Mouse (Mus musculus): Measurements from ENCODE around the gene Sugp1.
"Not testable (repeated sequence)": the region's sequence is repeated elsewhere in the genome, so short reads cannot be mapped to it uniquely, and the experiment has no call there.

Gene Sugp1

DNA sequence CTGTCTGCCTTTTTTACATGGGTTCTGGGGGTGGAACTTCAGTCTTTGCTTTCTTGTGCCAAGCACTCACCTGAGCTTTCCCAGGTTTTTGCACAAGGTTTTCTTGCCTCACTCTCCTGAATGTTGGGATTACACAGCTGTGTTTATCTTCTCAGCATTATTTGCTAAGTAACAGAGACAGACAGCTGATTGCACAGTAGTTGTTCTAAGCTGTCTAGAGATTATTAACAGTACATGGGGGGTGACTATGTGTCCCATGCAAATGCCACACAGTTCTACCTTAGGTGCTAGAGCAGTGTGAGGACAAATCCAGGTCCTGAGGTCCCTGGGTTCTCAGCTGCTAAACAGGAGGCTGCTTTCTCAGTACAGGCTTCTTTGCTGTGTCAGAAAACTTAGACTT lies 7.0 kb downstream of the Sugp1 start:
- DNase-seq, result no peak

GRCm38 (mm10) chr8:70050434-70050833 lies 7.8 kb downstream of the Sugp1 start:
- not testable (repeated sequence) for DNase-seq

DNA sequence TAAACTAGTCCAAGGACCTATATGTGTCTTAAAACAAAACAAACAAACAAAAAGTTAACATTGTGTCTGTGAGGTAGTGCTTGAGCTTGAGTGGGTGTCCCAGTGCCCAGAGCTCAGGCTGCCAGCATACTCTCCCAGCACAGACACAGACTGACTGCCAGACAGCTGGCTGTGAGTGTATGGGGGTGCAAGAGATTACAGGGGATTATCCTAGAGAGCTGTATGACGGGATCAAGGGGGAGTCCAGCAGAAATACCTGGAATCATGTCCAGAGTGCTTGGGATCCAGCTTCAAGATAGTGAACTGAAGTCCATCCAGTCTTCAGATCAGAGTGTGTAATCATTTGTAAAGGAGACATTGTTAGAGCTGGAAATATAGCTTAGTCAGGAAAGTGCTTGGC lies 15.1 kb downstream of the Sugp1 start:
- no peak for DNase-seq

DNA sequence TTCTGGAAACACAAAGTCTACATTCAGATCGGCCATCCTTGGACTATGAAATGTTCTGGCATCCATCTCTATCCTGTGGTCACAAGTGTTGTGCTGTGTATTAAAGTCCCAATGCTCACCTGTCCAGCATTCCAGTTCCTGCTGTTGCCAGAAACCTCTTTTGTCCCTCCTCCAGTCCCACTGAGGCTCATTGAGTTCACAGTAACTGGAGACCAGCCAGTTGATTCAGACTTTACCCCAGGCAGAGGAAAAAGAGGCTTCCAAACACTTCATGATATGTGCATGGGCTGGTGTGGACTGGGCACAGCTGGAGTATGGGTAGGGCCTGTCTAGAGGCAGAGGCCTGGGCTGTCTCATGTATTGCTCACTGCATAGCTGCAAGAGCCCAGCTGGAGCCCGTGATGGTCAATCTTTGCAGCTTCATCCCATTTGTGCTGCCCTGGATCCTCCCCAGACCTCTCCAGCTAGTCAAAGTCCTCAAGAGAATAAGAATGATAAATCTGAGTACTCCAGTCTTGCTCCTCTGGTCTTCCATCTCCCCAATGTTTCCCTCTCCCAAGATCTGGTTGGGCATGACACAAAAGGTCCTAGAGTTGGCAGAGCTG lies 29.3 kb downstream of the Sugp1 start:
- DNase-seq, result no peak

DNA sequence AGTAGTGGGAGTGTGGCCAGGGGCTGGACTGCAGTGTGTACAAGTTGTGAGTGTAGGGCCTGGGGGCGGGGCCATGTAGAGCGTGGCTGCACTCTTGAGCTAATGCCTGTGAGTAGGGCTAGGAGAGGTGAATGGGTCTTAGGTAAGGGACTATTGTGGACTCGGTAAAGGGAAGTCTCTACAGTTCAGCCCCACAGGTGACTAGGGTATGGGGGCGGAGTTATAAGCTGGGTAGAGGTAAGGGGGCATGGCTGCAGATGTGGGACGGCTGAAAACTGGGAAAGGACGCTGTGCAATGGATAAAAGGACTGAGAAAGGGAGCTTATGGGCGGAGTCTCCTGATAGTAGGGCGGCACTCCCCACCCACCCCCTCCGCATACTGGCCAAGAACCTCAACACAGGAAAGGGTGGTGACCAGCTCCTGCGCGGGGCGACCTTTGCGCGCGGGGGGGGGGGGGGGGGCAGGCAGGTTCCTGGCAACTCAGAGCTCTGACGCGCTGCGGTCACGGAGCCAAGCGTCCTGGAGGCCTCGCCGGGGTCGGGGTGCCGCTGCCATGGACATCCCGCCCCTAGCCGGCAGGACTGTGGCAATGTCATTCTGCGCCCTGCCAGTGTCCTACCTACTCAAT lies 29.9 kb downstream of the Sugp1 start, which contains the start of gene Tm6sf2:
TSS of gene Tm6sf2 (plus strand) at position 484 of the 629 bp plus-strand sequence.
- no peak for DNase-seq

GRCm38 (mm10) chr8:70073120-70073519 lies 30.5 kb downstream of the Sugp1 start:
- no peak for DNase-seq

DNA sequence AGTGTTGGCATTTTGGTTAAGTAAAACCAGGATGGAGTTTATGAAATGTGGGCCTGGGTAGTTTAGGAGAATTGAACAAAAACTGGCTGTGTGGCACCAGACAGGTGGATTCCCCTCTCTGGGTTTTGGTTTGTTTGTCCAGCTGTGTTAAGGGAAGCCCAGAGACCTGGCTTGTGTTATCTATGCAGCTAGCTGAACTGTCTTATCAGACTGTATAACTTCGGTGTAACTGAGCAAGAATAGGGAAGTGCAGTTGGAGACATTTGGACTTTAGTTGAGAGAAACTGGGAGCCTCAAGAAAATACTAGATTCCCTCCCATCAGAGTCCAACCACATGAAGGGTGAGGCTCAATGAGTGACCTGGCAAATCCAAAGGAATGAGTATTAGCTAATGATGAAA lies 31.1 kb downstream of the Sugp1 start:
- no peak for DNase-seq

DNA sequence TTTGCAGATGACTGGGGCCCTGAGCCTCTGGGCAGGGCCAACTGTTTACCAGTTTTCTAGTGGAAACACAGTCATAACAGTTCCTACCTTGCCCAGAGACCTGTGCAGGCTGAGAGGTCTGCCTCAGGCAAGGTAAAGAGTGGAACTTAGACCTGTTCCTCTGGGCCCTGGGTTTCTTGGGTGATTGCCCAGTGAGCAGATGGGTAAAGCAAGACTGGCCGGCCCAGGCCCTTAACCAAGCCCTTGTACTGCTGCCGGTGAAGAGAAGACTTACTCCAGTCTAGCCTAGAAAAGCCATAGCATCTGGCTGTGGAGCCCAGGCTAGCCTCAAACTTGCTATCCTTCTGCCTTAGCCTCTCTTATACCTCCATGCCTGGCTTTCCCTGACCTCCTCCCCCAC lies 39.4 kb downstream of the Sugp1 start:
- peak; percentile 22 to 39 for DNase-seq

DNA sequence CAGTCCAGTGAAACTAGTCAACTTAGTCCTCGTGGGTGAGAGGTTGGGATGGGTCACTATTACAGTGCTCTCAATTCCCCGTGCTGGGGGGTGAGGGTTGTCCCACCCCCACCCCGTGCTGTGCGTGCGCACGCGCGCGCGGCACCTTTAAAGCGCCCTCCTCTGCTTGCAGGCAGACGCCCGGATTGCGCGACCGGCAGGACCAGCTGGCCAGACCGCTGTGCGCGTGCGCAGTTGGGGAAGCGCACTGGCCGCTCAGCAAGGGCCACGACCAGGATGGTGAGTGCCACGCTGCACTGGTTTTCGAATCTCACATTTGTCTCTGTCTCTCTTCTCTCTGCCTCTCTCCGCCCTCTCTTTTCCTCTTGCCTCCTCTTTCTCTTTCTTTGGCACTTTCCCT lies 40.7 kb downstream of the Sugp1 start, which contains the start of gene Hapln4:
TSS of gene Hapln4 (plus strand) at position 173 of the 400 bp plus-strand sequence.
- peak; percentile 87 to 91 for DNase-seq

GRCm38 (mm10) chr8:70084191-70085065 lies 41.8 kb downstream of the Sugp1 start:
- peak; percentile 44 to 50 for DNase-seq

DNA sequence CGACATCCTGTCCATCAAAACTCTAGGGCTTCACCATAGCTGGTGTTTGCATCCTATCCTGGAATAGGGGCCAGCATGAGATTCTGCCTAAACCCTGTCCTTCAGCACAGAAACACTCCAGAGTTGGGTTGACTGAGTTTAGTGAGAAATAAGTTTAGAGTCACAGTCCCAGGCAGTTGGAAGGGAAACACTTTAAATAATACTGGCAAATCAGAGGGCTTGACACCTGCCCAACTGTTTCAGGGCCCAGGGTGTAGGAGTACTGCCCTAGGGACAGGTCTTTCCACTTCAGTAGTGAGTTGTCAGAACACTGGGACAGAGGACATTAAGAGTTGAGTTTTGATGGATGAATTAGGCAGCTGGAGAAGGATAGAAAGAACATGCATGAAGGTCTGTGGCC lies 43.5 kb downstream of the Sugp1 start:
- no peak for DNase-seq

DNA sequence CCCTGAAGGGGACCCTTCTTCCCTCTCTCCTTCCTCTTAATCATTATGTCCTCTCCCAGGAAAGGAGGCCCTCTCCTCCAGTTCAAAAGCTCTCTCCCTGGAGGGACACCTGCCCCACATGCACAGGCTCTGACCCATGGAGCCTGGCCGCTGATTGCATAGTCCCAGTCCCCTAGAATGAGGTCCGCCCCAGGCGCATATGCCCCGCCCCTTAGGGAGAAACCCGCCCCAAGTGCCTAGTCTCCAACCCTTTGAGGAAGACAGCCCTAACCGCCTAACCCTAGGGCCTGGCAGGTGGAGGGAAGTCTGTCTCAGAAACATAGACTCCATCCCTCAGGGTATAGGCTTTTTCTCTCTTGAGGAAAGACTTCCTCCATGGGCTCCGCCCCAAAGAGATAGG lies 44.6 kb downstream of the Sugp1 start:
- no peak for DNase-seq

DNA sequence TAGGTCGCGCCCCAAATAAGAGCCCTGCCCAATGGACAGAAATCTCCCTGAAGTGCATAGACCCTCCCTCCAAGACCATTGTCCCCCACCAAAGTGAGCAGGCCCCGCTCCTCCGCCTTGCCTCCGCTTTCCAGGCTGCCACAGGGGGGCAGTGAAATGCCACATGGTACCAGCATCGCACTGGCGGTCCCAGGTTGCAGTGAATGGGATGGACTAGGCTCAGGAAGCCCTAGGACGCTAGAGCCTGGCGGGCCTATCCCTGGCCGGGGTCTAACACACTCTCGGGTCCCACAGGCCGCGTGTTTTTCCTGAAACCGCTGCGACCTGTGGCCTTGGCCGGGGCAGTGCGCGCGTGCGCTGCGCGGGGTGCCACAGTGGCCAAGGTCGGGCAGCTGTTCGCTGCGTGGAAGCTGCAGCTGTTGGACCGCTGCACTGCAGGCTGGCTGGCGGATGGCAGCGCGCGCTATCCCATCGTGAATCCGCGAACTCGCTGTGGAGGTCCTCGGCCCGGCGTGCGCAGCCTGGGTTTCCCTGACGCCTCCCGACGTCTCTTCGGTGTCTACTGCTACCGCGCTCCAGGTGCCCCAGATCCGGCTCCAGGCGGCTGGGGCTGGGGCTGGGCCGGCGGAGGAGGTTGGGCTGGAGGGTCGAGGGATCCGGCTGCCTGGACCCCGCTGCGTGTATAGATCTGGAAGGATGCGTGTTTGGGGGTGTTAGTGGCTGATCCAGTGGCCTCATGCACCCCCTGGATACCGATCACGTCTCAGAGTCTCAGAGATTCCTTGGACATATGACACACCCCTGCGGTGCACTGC lies 45.4 kb downstream of the Sugp1 start:
- peak; percentile 52 to 65 for DNase-seq

DNA sequence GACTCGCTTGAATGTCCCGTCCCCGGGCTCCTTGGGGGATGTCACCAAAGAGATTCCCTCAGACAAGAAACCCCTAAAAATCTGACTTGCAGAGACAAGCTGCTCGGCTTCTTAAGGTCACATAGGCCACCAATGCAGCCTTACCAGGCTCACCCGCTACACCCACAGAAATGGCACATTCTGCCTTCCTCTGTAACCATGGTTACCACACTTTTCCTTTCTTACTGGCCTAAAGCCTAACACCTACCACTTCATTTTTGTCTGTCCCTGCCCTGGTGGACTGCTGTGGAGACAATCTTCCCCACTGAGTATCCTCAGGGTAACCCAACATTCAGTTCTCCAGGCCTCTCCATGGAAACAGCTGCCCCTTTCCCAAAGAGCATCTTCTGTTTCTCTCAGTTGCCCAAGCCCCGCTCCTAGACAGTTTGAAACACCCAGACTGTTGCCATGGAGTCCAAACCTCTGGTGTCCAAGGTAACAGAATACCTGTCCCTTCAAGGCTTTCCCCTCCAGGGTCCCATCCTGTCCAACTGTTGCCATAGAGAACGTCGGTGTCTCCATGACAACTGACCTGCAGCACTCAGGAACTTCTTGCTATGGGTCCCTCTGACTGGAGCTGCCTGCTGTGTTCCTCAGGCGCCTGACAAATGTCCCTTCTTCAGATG lies 46.8 kb downstream of the Sugp1 start:
- DNase-seq, result no peak

- DNase-seq, result no peak
Observed at GRCm38 (mm10) chr8:70092786-70093185, 50.2 kb downstream of the Sugp1 start.

DNA sequence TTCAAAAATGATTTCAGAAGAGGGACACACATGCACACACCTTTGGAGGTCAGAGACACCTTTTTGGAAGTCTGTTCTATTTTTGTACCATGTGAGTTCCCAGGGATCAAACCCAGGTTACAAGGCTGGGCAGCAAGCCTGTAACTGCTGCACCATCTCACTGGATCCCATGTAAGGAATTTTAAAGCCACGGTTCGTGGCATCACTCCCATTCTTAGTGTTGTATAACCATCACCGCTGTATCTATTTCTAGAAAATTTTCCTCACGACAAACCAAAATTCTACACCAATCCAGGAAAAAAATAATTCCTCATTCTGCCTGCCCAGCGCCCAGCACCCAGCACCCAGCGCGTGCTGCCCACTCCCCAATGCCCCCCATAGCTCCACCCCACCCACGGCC lies 56.7 kb downstream of the Sugp1 start:
- DNase-seq, result no peak

DNA sequence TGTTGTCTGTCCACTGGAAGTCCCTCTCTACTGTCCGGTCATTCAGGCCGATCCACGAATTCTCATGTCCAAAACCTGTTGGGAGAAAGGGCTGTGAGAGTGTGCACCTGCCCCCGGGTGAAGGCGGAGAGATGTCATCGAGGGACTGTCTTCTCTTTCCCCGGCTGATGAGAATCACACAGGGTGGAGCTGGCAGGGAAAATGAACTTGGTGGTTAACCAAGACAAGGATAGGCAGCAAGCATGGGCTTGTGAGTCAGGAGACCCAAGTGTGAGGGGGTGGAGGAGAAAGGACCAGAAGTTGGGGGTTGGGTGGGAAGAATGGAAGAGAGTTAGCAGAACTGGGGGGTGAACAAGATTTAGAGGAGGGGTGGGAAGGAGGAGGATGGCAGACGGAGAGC lies 57.6 kb downstream of the Sugp1 start:
- no peak for DNase-seq

GRCm38 (mm10) chr8:70104506-70104905 lies 61.9 kb downstream of the Sugp1 start:
- DNase-seq, result peak; percentile 45 to 59

GRCm38 (mm10) chr8:70104922-70105321 lies 62.3 kb downstream of the Sugp1 start:
- DNase-seq, result no peak

DNA sequence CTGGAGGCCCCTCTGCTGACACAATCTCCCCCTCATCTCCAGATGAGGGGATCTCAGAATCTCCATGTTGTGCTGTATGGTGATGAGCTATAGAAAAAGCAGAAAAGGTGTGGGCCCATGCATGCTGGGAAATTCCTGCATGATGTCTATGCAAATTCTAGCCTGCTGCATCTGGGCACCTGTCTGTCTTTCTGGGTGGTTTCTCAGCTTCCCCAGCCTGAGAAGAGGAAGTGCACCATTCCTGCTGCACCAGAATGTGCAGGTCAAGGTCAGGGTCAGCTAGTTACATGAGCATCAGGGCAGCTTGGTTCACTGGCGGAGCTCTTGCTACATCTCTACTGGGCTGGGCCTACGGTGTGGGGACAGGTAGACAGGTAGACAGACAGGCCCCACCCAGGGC lies 67.8 kb downstream of the Sugp1 start:
- DNase-seq, result no peak

DNA sequence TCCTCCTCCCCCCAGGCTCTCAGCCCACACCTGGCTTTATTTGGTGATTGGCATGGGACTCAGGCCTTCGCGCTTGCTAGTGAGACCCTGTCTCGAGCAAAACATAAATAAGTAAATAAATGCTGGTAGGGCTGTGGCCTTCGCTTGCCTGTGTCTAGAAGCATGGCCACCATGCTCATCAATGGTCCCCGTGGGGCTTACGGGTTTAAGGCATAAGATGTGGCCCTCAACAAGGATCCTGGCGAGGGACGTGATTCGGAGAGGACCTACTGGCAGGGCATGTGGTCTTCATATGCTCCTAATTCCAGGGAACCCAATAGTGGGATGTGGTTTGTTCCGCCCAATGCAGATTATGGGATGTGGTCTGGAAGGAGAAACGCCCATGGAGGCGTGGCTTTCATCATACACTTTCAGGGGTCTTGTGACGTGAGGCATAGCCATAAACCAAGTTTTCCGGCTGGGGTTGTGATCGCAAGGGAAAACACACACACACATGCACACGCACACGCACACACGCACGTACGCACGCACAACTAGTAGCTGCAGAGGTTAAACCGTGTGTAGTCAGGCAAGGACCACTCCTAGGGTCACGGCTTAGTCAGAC lies 68.7 kb downstream of the Sugp1 start:
- no peak for DNase-seq
